Mouse (Mus musculus) heart, postnatal 4 days (tissue): ENCODE results near the gene Gm16381. TPM values are rescaled to one million over a fixed set of nuclear protein-coding genes. Genes with fewer than 3 reads are reported as not detected.
"Not testable (repeated sequence)": the region's sequence is repeated elsewhere in the genome, so short reads cannot be mapped to it uniquely, and the experiment has no call there.

Experiments
- DNase-seq: peaks from one replicate; pipeline ENCODE4 v3.0.0; 2021
- total RNA-seq, 2 experiments: library from RNA; stranded (reverse); gene quantifications; 2 replicates each; pipeline ENCODE4 v1.2.3; 2021

The Gm16381 gene
- total RNA-seq, result not detected

GRCm38 (mm10) chr12:87644520-87644919, at the start of gene Gm16381:
Gene Gm16381, minus strand, starts transcription at chr12:87644620.
- DNase-seq, result not testable (repeated sequence)

GRCm38 (mm10) chr12:87652916-87653703, 8.7 kb upstream of the Gm16381 start:
- not testable (repeated sequence) for DNase-seq

GRCm38 (mm10) chr12:87618569-87618968, 25.9 kb downstream of the Gm16381 start, which contains the start of gene Gm4027:
Gene Gm4027, plus strand, starts transcription at chr12:87618869.
- DNase-seq, result not testable (repeated sequence)

- DNase-seq, result not testable (repeated sequence)
Measured at GRCm38 (mm10) chr12:87602388-87602787, 42.0 kb downstream of the Gm16381 start, which contains the start of gene Oog1. Gene Oog1, plus strand, starts transcription at chr12:87602688.

GRCm38 (mm10) chr12:87601388-87601787, 43.0 kb downstream of the Gm16381 start:
- DNase-seq, result not testable (repeated sequence)

Other genes starting within 250 kb of the Gm16381 start
- 100 to 1,000 TPM; 157 to 172 TPM for gene Slirp, start 200.7 kb downstream of the Gm16381 start, total RNA-seq
- gene Alkbh1, start 200.6 kb downstream of the Gm16381 start, total RNA-seq, result 10 to 100 TPM; 14.9 to 15.6 TPM
- 10 to 100 TPM; 49.2 to 49.3 TPM for gene Snw1, start 172.3 kb downstream of the Gm16381 start, total RNA-seq
- gene Gm5788, start 149.9 kb downstream of the Gm16381 start, total RNA-seq, result not detected
- not detected for gene Gm8300, start 130.3 kb downstream of the Gm16381 start, total RNA-seq
- gene Oog1, start 41.9 kb downstream of the Gm16381 start, total RNA-seq, result not detected
- gene Gm4027, start 25.8 kb downstream of the Gm16381 start, total RNA-seq, result not detected
- not detected for gene Gm21319, start 131.1 kb upstream of the Gm16381 start, total RNA-seq
- not detected for gene Gm21936, start 150.9 kb upstream of the Gm16381 start, total RNA-seq
- not detected for gene BB287469, start 172.0 kb upstream of the Gm16381 start, total RNA-seq
- not detected for gene Gm2001, start 197.7 kb upstream of the Gm16381 start, total RNA-seq
- gene Gm2016, start 229.5 kb upstream of the Gm16381 start, total RNA-seq, result not detected